Mouse (Mus musculus) embryonic facial prominence, embryonic 14.5 days (tissue): ENCODE measurements at regions not wholly inside any gene's neighbourhood (a gene's known extent, or its start where the extent isn't known, plus 50 kb on each side); places are given as distances from the start of the nearest gene placed in this dataset.

ENCODE experiments used
- ATAC-seq: fragments of 200-750 bp; cut with Nextera tagmentation; 2 replicates; pipeline ENCODE4 v1.8.0; 2017; ENCODE audit warnings: low read depth, moderate number of reproducible peaks, moderate TSS enrichment
- DNase-seq: peaks from one replicate; pipeline ENCODE4 v3.0.0-alpha.2; 2015; ENCODE audit warnings: low spot score
- H3K27ac ChIP-seq: fragments of 300-500 bp; sonication (generic); replicated peaks from 2 replicates; pipeline ENCODE4 v1.5.1; 2014; ENCODE audit warnings: low read depth, mild to moderate bottlenecking, low read length, moderate library complexity
- H3K27me3 ChIP-seq: fragments of 300-500 bp; sonication (generic); replicated peaks from 2 replicates; pipeline ENCODE4 v1.6.1; 2014; ENCODE audit warnings: low read length; ENCODE audit not compliant: control insufficient read depth, insufficient read depth
- H3K36me3 ChIP-seq: fragments of 300-500 bp; sonication (generic); 2 replicates; pipeline ENCODE4 v1.6.1; 2014; ENCODE audit warnings: low read length, mixed read lengths; ENCODE audit not compliant: control insufficient read depth, insufficient read depth
- H3K4me1 ChIP-seq: fragments of 300-500 bp; sonication (generic); 2 replicates; pipeline ENCODE4 v1.6.1; 2014; ENCODE audit warnings: antibody characterized with exemption, low read length; ENCODE audit not compliant: control insufficient read depth, insufficient read depth
- H3K4me2 ChIP-seq: fragments of 300-500 bp; sonication (generic); 2 replicates; pipeline ENCODE4 v1.6.1; 2014; ENCODE audit warnings: low read depth, mild to moderate bottlenecking, low read length, moderate library complexity, mixed read lengths
- H3K4me3 ChIP-seq: fragments of 300-500 bp; sonication (generic); 2 replicates; pipeline ENCODE4 v1.5.1; 2014; ENCODE audit warnings: low read depth, mild to moderate bottlenecking, low read length
- H3K9ac ChIP-seq: fragments of 300-500 bp; sonication (generic); 2 replicates; pipeline ENCODE4 v1.6.1; 2014; ENCODE audit warnings: low read depth, mild to moderate bottlenecking, low read length, moderate library complexity, mixed read lengths
- H3K9me3 ChIP-seq: fragments of 300-500 bp; sonication (generic); 2 replicates; pipeline ENCODE4 v1.6.1; 2016; ENCODE audit warnings: low read length; ENCODE audit not compliant: control insufficient read depth
- WGBS: fragments of 180-500 bp; shearing (Covaris S2); extraction: QIAGEN DNeasy Blood & Tissue Kit; methylation state at CpG from one replicate; pipeline ENCODE4 v1.1.7; 2014; 5-methylcytosine and 5-hydroxymethylcytosine counted together

DNA sequence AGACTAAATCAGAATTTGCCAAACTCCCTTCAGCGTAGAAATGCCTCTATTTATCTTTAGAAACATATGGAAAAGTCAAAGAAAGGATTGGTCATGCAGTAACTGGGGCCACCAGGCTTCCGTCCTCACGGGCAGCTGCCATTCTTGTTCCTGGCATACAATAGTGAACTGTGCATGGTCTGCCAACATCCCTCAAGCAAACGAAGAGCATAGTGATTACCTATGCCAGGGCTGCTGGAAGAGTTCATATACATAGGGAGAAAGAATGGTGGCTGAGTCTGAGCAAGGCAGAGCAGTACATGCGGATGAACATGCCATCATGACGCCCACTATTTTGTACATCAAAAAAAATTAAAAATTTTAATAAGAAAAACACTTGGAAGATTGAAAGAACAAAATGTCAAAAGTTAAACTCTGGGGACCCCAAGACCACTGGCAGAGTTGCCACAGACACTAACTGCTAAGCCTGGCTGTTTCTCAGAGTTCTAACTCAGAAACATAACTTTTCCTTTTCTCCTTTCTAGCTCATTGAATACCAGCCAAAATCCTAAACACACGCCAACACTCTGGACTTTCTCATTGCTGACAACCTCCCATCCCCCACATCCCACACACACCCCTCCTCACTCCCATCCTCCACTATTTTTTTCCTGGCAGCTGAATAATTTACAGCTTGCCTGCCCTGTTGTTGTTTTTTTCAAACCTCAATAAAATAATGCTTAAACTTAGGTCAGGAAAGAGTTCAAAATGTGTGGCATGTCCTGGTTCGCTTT lies 989.1 kb downstream of the 4930447A16Rik start:
- Histone ChIP-seq H3K4me1 (no peaks in the 10 kb centered on the region), H3K9me3 (no peaks in the 10 kb centered on the region), H3K4me2 (no peak overlapping the region), H3K27me3 (no peaks in the 10 kb centered on the region), H3K9ac (no peak overlapping the region), H3K27ac (no peak overlapping the region), H3K36me3 (no peaks in the 10 kb centered on the region), H3K4me3 (no peak overlapping the region)
- ATAC-seq, result no peak
- WGBS, result 67% methylated on average over 8 of the region's 8 CpGs
- DNase-seq, result peak; percentile 51

DNA sequence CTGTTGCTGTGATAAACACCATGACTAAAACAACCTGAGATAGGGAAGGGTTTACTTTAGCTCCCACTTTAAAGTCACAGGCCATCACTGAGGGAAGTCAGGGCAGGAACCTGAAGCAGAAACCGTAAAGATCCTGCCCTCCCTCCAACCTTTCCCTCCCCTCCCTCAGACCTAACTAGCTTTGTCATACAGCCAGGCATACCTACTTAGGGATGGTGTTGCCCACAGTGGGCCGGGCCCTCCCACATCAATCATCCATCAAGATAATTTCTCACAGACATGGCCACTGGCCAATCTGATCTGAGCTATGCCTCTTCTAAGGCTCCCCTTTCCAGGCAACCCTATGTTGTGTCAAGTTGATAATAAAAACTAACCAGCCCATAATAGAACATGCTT lies 989.7 kb downstream of the 4930447A16Rik start:
- DNase-seq, result no peak
- Histone ChIP-seq H3K9me3 (no peaks in the 10 kb centered on the region), H3K4me3 (no peak overlapping the region), H3K36me3 (no peaks in the 10 kb centered on the region), H3K4me2 (no peak overlapping the region), H3K27me3 (no peaks in the 10 kb centered on the region), H3K9ac (no peak overlapping the region), H3K27ac (no peak overlapping the region), H3K4me1 (no peaks in the 10 kb centered on the region; the same call in 1 of the 2 replicates)
- ATAC-seq, result no peak
- WGBS, result 63% methylated on average over 2 of the region's 2 CpGs

DNA sequence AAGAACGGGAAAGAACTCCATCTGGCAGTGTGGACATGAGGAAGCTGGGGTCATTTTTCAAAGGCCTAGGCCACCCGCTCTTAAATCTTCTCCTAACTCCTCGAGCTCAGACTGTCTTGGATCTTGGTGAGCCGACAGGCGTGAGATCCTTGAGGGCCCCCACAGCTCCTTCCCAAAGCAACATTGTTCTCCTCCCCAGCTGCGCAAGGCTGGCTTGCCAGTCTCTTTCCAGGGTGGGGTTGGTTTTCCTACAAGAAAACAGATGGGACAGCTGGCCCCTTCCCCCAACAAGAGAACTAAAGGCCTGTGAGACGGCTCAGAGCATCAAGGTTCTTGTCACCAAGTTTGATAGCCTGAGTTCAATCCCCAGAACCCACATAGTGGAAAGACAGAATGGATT lies 994.3 kb downstream of the 4930447A16Rik start:
- H3K4me3 ChIP-seq, result no peak overlapping the region
- H3K4me2 ChIP-seq, result no peak overlapping the region
- DNase-seq (peak; percentile 32), ATAC-seq (no peak)
- H3K9ac ChIP-seq, result no peak overlapping the region
- no peaks in the 10 kb centered on the region for H3K27me3 ChIP-seq
- no peaks in the 10 kb centered on the region for H3K9me3 ChIP-seq
- H3K4me1 ChIP-seq, result peaks cover 13% of the 10 kb centered on the region; the same call in 1 of the 2 replicates
- no peaks in the 10 kb centered on the region for H3K36me3 ChIP-seq
- H3K27ac ChIP-seq, result no peak overlapping the region
- 55% methylated on average over 7 of the region's 7 CpGs for WGBS

DNA sequence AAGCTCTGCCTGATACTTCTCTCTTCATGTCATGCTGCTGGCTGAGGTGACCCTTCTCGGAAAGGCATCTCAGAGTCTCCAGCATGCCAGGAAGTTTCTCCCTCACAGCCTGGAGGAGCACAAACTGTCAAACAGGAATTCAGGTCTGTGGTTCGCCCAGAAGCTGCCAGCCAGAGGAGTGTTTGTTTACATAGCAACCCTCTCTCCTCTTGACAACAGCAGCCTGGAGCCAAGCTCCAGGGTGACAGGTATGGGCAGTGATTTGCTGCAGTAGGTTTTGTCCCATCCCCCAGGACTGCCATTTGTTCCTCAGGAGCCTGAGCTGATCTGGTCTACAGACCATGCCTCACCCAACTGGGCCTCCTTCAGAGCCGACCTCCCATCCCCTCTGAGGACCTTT lies 995.4 kb downstream of the 4930447A16Rik start:
- no peaks in the 10 kb centered on the region for H3K9me3 ChIP-seq
- DNase-seq (peak; percentile 29), ATAC-seq (peak; percentile 65)
- WGBS, result 26% methylated on average over 3 of the region's 3 CpGs
- no peak overlapping the region for H3K4me2 ChIP-seq
- H3K27ac ChIP-seq, result peak overlapping the region; percentile 48; the same call in 1 of the 2 replicates
- peaks cover 13% of the 10 kb centered on the region; the same call in 1 of the 2 replicates for H3K4me1 ChIP-seq
- no peak overlapping the region for H3K9ac ChIP-seq
- no peaks in the 10 kb centered on the region for H3K27me3 ChIP-seq
- no peaks in the 10 kb centered on the region for H3K36me3 ChIP-seq
- no peak overlapping the region for H3K4me3 ChIP-seq

DNA sequence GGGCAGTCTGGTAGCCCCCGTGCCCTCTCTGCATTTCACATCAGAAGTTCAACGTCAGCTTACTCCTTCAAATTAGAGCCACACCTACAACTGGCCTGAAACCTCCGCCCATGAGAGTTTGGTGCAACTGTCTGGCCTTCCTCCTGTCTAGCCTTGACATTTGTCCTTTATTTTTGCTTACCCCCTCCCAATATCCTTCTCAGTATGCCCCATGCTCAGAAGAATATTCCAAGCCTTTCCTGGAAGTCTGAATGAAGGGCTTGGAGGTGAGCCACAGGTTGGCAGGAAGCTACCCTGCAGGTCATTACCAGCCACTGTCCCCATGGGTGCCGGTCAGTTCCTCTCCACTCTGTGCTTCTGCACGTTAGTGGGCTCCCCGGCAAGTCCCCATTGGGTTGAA lies 997.4 kb downstream of the 4930447A16Rik start:
- H3K9me3 ChIP-seq, result no peaks in the 10 kb centered on the region
- peaks cover 13% of the 10 kb centered on the region; the same call in 1 of the 2 replicates for H3K4me1 ChIP-seq
- no peak overlapping the region for H3K9ac ChIP-seq
- 64% methylated on average over 6 of the region's 6 CpGs for WGBS
- H3K27ac ChIP-seq, result no peak overlapping the region; the same call in 1 of the 2 replicates
- no peaks in the 10 kb centered on the region for H3K36me3 ChIP-seq
- ATAC-seq, result no peak
- H3K27me3 ChIP-seq, result no peaks in the 10 kb centered on the region
- no peak for DNase-seq
- H3K4me2 ChIP-seq, result no peak overlapping the region
- H3K4me3 ChIP-seq, result no peak overlapping the region

DNA sequence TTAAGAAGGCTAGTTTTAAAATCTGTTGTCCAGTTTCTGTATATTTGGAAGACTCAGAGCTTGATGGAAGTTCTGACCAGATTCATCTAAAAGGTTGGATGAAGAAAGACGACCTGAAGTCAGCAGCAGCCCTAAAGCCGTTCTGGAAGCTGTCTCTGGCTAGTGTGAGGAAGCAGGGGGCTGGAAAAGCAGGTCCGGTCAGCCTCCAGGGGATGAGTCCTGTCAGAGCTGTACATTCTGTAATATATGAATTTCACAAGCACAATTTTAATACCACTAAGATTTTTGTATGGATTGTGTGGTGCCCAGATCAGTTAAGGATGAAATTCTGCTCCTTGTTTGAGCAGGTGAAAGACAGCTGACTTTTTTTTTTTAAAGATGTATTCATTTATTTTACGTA lies 1000.2 kb downstream of the 4930447A16Rik start:
- WGBS, result 53% methylated on average over 4 of the region's 4 CpGs
- no peak overlapping the region for H3K4me2 ChIP-seq
- no peaks in the 10 kb centered on the region for H3K36me3 ChIP-seq
- H3K9ac ChIP-seq, result no peak overlapping the region
- no peak for ATAC-seq
- H3K4me1 ChIP-seq, result peaks cover 9% of the 10 kb centered on the region; the same call in 1 of the 2 replicates
- no peak for DNase-seq
- H3K27me3 ChIP-seq, result no peaks in the 10 kb centered on the region
- no peak overlapping the region for H3K27ac ChIP-seq
- H3K4me3 ChIP-seq, result no peak overlapping the region
- H3K9me3 ChIP-seq, result 0 out of 2 replicates have a peak, but pooled peaks cover 3% of the 10 kb centered on the region

DNA sequence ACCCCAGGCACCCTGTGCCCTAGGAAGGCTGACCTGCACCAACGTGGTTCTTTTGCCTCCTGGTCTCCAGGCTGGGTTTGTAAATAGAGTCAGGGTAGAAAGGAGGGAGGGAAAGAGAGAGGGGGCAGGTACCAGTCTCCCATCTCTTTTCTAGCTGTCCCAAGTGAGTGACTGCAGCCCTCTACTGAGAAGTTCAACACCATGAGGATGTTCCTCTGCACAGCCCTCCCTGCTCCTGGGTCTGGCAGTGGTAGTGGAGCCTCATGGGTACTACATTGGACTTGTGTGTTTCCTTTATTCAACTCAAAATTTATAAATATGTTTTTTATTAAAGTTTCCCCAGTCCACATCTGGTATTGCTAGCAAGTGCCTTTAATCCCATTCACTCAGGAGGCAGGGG lies 1002.6 kb downstream of the 4930447A16Rik start:
- no peak overlapping the region for H3K4me3 ChIP-seq
- no peaks in the 10 kb centered on the region for H3K27me3 ChIP-seq
- no peak overlapping the region for H3K4me2 ChIP-seq
- no peak for ATAC-seq
- 30% methylated on average over 1 of the region's 1 CpGs for WGBS
- no peak overlapping the region for H3K9ac ChIP-seq
- DNase-seq, result no peak
- no peaks in the 10 kb centered on the region; the same call in 1 of the 2 replicates for H3K4me1 ChIP-seq
- 0 out of 2 replicates have a peak, but pooled peaks cover 3% of the 10 kb centered on the region for H3K9me3 ChIP-seq
- no peak overlapping the region for H3K27ac ChIP-seq
- no peaks in the 10 kb centered on the region for H3K36me3 ChIP-seq

DNA sequence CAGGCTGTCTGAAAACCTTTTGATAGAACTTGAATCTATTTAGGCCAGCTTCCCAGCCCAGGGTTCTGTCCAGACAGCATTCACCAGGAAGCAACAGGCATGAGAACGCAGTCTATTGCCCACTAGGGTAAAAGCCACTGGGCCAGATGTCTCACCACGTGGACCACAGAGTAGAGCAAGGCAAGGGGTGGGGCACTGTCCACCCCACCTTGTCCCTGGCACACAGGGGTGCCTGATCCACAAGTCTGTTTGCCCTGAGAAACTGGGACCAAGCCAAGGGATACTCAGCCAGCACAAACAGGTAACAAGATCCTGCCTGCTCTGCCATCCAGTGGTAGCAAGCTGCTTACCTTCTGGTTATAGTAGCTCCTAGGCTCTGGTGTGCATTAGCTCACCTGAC lies 1006.3 kb downstream of the 4930447A16Rik start:
- 51% methylated on average over 2 of the region's 2 CpGs for WGBS
- Histone ChIP-seq H3K9ac (no peak overlapping the region), H3K4me2 (no peak overlapping the region), H3K4me1 (no peaks in the 10 kb centered on the region), H3K9me3 (peaks cover 11% of the 10 kb centered on the region; the same call in 1 of the 2 replicates), H3K4me3 (no peak overlapping the region), H3K27ac (no peak overlapping the region), H3K27me3 (no peaks in the 10 kb centered on the region), H3K36me3 (no peaks in the 10 kb centered on the region)
- DNase-seq (peak; percentile 44), ATAC-seq (no peak)

DNA sequence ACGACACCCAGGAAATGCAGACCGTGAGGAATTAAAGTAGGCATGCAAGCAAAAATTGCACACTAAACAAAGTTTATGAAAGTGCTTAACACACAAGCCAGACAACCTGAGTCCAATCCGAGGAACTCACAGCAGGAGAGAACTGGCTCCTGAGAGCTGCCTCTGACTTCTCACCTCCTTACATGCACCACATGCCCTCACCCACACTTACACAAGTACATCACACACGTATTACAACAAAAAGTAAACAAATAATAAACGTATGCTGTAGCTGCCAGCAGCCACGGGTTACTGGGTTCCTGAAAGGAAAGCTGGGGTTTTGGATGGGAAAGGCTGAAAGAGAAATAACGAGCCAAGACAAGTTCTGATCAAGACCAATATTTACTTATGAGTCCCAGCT lies 1008.0 kb downstream of the 4930447A16Rik start:
- no peak for DNase-seq
- no peak overlapping the region for H3K4me2 ChIP-seq
- no peaks in the 10 kb centered on the region for H3K27me3 ChIP-seq
- 81% methylated on average over 7 of the region's 7 CpGs for WGBS
- H3K27ac ChIP-seq, result no peak overlapping the region
- H3K9ac ChIP-seq, result no peak overlapping the region
- H3K36me3 ChIP-seq, result no peaks in the 10 kb centered on the region
- no peak for ATAC-seq
- H3K4me1 ChIP-seq, result no peaks in the 10 kb centered on the region
- peaks cover 9% of the 10 kb centered on the region; the same call in 1 of the 2 replicates for H3K9me3 ChIP-seq
- H3K4me3 ChIP-seq, result no peak overlapping the region
